Mouse (Mus musculus) liver, embryonic 12.5 days (tissue): Measurements from ENCODE around the gene Gm28043. TPM values are rescaled to one million over a fixed set of nuclear protein-coding genes. Genes with fewer than 3 reads are reported as not detected.
A peak's percentile ranks its signal among the peaks of the same experiment; 100 is the strongest.

Experiments
- ATAC-seq: fragments of 200-750 bp; cut with Nextera tagmentation; 2 replicates; pipeline ENCODE4 v1.8.0; 2017; ENCODE audit warnings: moderate number of reproducible peaks, mild to moderate bottlenecking, moderate library complexity
- H3K27ac ChIP-seq: fragments of 300-500 bp; sonication (generic); 2 replicates; pipeline ENCODE4 v1.5.1; 2016; ENCODE audit warnings: mild to moderate bottlenecking
- H3K27me3 ChIP-seq: fragments of 300-500 bp; sonication (generic); replicated peaks from 2 replicates; pipeline ENCODE4 v1.6.1; 2016; ENCODE audit warnings: mild to moderate bottlenecking, moderate library complexity
- H3K36me3 ChIP-seq: fragments of 300-500 bp; sonication (generic); 2 replicates; pipeline ENCODE4 v1.6.1; 2016; ENCODE audit warnings: mild to moderate bottlenecking, moderate library complexity
- H3K4me1 ChIP-seq: fragments of 300-500 bp; sonication (generic); 2 replicates; pipeline ENCODE4 v1.6.1; 2016
- H3K4me2 ChIP-seq: fragments of 300-500 bp; sonication (generic); 2 replicates; pipeline ENCODE4 v1.6.1; 2016; ENCODE audit warnings: mild to moderate bottlenecking, moderate library complexity
- H3K4me3 ChIP-seq: fragments of 300-500 bp; sonication (generic); 2 replicates; pipeline ENCODE4 v1.5.1; 2016; ENCODE audit warnings: mild to moderate bottlenecking, moderate library complexity
- H3K9ac ChIP-seq: fragments of 300-500 bp; sonication (generic); 2 replicates; pipeline ENCODE4 v1.6.1; 2016; ENCODE audit warnings: mild to moderate bottlenecking, moderate library complexity
- H3K9me3 ChIP-seq: fragments of 300-500 bp; sonication (generic); replicated peaks from 2 replicates; pipeline ENCODE4 v1.6.1; 2016; ENCODE audit warnings: mild to moderate bottlenecking, moderate library complexity
- WGBS: fragments of 180-500 bp; shearing (Covaris S2); methylation state at CpG from one replicate; pipeline ENCODE4 v1.1.7; 2016; ENCODE audit not compliant: insufficient replicate concordance; 5-methylcytosine and 5-hydroxymethylcytosine counted together
- polyA plus RNA-seq: library from polyadenylated mRNA; unstranded; fragments of >200 nt; fragmentation: Nextera tagmentation; extraction: Ambion mirVana; gene quantifications from 2 replicates; pipeline ENCODE4 v1.2.1, GENCODE M21; 2016

The Gm28043 gene
- polyA plus RNA-seq, 1 experiment from 2014 or later = 1.6 TPM

GRCm38 (mm10) chr17:29628946-29629345 is 14.3 kb downstream of the Gm28043 start:
- H3K27ac ChIP-seq = peak overlapping the region; percentile 69
- peaks cover 26% of the 10 kb centered on the region for H3K4me1 ChIP-seq
- H3K4me2 ChIP-seq = no peak overlapping the region
- no peak overlapping the region for H3K4me3 ChIP-seq
- no peak overlapping the region for H3K9ac ChIP-seq
- H3K9me3 ChIP-seq = no peaks in the 10 kb centered on the region
- no peaks in the 10 kb centered on the region for H3K27me3 ChIP-seq
- H3K36me3 ChIP-seq = peaks cover 99% of the 10 kb centered on the region
- WGBS = 83% methylated on average over 5 of the region's 5 CpGs
- no peak for ATAC-seq

- peak overlapping the region; percentile 45; the same call in 1 of the 2 replicates for H3K9ac ChIP-seq
- no peaks in the 10 kb centered on the region for H3K27me3 ChIP-seq
- H3K4me1 ChIP-seq = peaks cover 26% of the 10 kb centered on the region
- H3K4me3 ChIP-seq = no peak overlapping the region
- peaks cover 99% of the 10 kb centered on the region for H3K36me3 ChIP-seq
- peak overlapping the region; percentile 77 for H3K27ac ChIP-seq
- WGBS = 29% methylated on average over 5 of the region's 5 CpGs
- no peaks in the 10 kb centered on the region for H3K9me3 ChIP-seq
- H3K4me2 ChIP-seq = peak overlapping the region; percentile 47
- ATAC-seq = peak; percentile 89
Observed at GRCm38 (mm10) chr17:29629620-29630019, 14.9 kb downstream of the Gm28043 start.

DNA sequence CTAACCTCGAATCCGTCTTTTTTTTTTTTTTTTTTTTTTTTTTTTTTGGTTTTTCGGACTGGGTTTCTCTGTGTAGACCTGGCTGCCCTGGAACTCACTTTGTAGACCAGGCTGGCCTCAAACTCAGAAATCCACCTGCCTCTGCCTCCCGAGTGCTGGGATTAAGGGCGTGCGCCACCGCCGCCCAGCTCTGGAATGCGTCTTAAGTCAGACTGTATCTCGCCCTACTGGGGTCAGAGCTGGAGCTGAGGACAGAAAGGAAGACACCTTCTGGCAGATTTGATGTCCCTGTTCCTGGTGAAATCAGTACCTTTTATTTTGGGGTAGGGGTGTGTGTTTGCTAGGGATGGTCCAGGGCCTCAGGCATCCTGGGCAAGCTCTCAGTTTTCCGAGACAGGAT is 17.6 kb downstream of the Gm28043 start:
- Histone ChIP-seq H3K4me1 (peaks cover 47% of the 10 kb centered on the region), H3K27ac (no peak overlapping the region), H3K36me3 (peaks cover 99% of the 10 kb centered on the region), H3K27me3 (no peaks in the 10 kb centered on the region), H3K9ac (no peak overlapping the region), H3K9me3 (no peaks in the 10 kb centered on the region), H3K4me2 (no peak overlapping the region), H3K4me3 (no peak overlapping the region)
- no peak for ATAC-seq
- 89% methylated on average over 11 of the region's 11 CpGs for WGBS

- no peaks in the 10 kb centered on the region for H3K27me3 ChIP-seq
- H3K9me3 ChIP-seq = no peaks in the 10 kb centered on the region
- H3K27ac ChIP-seq = peak overlapping the region; percentile 32; the same call in 1 of the 2 replicates
- no peak for ATAC-seq
- H3K4me3 ChIP-seq = no peak overlapping the region
- no peak overlapping the region for H3K4me2 ChIP-seq
- peaks cover 97% of the 10 kb centered on the region for H3K36me3 ChIP-seq
- 86% methylated on average over 8 of the region's 8 CpGs for WGBS
- H3K9ac ChIP-seq = no peak overlapping the region
- peaks cover 40% of the 10 kb centered on the region for H3K4me1 ChIP-seq
Observed at GRCm38 (mm10) chr17:29635492-29635891, 20.8 kb downstream of the Gm28043 start.

DNA sequence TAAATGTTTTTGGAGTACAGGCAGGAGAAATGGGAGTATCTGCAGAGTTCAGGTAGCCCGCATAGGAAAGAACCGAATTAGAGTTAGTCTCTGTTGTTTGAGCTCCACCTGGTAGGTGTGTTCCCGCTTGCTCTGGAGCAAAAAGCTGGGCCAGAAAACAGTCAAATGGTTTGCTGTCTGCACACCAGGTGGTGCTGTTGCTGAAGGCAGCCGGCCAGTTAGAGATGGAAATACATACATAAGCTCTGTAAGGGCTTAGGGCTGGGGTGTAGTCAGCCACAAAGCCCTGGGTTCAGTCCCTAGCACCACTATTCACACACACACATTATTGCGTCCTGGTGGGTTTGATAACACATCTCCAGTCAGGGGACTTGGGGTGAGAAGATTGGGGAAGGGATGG is 21.4 kb downstream of the Gm28043 start:
- H3K4me1 ChIP-seq = peaks cover 40% of the 10 kb centered on the region
- H3K9ac ChIP-seq = no peak overlapping the region
- no peaks in the 10 kb centered on the region for H3K27me3 ChIP-seq
- no peak overlapping the region for H3K4me2 ChIP-seq
- H3K4me3 ChIP-seq = no peak overlapping the region
- peak overlapping the region; percentile 32; the same call in 1 of the 2 replicates for H3K27ac ChIP-seq
- 69% methylated on average over 5 of the region's 5 CpGs for WGBS
- no peaks in the 10 kb centered on the region for H3K9me3 ChIP-seq
- peaks cover 97% of the 10 kb centered on the region for H3K36me3 ChIP-seq
- no peak for ATAC-seq

DNA sequence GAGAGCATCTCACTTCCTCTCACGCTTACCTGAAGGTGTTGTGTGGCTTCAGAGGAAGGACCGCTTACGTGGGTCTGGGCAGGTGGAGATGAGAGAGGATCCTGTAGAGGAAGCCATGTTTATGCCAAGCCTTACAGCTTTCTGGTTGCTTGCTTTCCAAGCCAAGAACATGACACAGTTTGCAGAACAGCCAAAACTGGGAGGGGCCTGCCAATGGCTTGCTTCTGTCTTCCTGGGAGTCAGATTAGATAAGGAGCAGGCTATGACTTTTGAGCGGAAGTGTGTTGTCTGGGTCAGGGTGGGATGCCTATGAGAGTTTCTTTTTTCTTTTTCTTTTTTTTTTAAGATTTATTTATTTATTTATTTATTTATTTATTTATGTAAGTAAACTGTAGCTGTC is 22.7 kb downstream of the Gm28043 start:
- H3K27ac ChIP-seq = peak overlapping the region; percentile 73
- H3K36me3 ChIP-seq = peaks cover 97% of the 10 kb centered on the region
- ATAC-seq = peak; percentile 72
- H3K9me3 ChIP-seq = no peaks in the 10 kb centered on the region
- H3K9ac ChIP-seq = no peak overlapping the region
- H3K27me3 ChIP-seq = no peaks in the 10 kb centered on the region
- peaks cover 40% of the 10 kb centered on the region for H3K4me1 ChIP-seq
- peak overlapping the region; percentile 53 for H3K4me2 ChIP-seq
- 61% methylated on average over 4 of the region's 4 CpGs for WGBS
- H3K4me3 ChIP-seq = no peak overlapping the region

DNA sequence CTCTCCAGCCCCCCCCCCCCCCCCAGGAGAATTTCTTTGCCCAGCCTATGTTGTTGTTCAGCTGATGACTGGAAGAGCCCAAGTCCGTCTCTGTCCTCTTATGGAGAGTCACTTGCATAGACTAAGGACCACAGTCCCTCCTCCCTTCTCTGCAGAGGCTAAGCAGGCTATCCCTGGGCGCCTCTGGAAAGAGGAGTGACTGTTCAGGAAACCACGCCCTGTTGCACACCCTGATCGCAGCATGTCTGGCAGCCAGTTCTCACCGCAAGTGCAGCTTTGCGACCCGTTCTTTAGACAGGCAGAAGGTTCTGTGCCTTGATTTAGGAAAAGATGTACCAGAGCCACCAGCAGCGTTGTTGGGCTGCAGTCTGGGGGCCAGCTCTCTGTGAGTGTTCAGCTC is 23.2 kb downstream of the Gm28043 start:
- peaks cover 40% of the 10 kb centered on the region for H3K4me1 ChIP-seq
- 18% methylated on average over 8 of the region's 8 CpGs for WGBS
- H3K27me3 ChIP-seq = no peaks in the 10 kb centered on the region
- H3K4me3 ChIP-seq = no peak overlapping the region
- peak overlapping the region; percentile 53 for H3K4me2 ChIP-seq
- peaks cover 97% of the 10 kb centered on the region for H3K36me3 ChIP-seq
- H3K9me3 ChIP-seq = no peaks in the 10 kb centered on the region
- H3K9ac ChIP-seq = peak overlapping the region; percentile 28
- peak; percentile 85 for ATAC-seq
- H3K27ac ChIP-seq = peak overlapping the region; percentile 63

DNA sequence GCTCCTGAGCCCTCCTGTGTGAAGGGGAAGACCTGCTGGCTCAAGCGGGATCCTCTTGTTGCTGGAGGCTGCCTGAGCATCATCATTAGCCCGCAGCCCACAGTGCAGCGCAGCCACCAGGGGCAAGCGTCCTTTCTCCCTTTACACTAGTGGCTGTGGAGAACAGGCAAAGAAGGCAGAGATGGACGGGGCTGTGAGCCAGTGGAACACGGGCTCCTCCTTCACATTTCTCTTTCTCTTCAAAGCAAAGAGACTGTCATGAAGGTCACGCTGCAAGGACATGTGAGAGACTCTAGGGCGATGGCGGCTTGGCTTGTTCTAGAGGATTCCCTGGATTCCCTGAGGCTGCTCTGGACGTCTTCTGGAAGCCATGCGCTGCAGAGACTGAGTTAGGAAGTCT is 26.3 kb downstream of the Gm28043 start:
- Histone ChIP-seq H3K9ac (no peak overlapping the region), H3K4me1 (peaks cover 40% of the 10 kb centered on the region), H3K27ac (no peak overlapping the region), H3K4me2 (no peak overlapping the region), H3K9me3 (no peaks in the 10 kb centered on the region), H3K36me3 (peaks cover 79% of the 10 kb centered on the region), H3K4me3 (no peak overlapping the region), H3K27me3 (no peaks in the 10 kb centered on the region)
- ATAC-seq = no peak
- WGBS = 89% methylated on average over 11 of the region's 11 CpGs

GRCm38 (mm10) chr17:29642219-29642618 is 27.5 kb downstream of the Gm28043 start:
- Histone ChIP-seq H3K9me3 (no peaks in the 10 kb centered on the region), H3K4me3 (no peak overlapping the region), H3K36me3 (peaks cover 73% of the 10 kb centered on the region), H3K27ac (no peak overlapping the region), H3K4me1 (peaks cover 27% of the 10 kb centered on the region), H3K27me3 (no peaks in the 10 kb centered on the region), H3K9ac (no peak overlapping the region), H3K4me2 (no peak overlapping the region)
- WGBS = 79% methylated on average over 3 of the region's 3 CpGs
- no peak for ATAC-seq

DNA sequence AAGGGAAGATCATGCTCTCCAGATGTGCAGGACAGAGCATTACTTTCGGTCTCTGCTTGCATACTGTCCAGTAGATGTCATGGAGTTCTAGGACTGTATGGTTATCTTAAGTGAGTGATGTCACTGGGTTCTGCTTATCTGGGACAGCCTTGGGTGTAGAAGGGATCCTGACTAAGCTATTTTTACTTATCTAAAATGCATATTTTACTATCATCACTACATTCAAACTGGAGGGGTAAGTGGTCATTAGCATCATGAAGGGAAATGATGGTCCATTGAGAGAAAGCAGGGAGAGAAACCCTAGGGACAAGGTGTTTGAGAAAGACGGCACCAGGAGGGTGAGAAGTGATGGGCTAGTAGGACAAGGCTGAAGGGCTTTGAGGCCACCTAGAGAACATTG is 43.6 kb downstream of the Gm28043 start:
- Histone ChIP-seq H3K4me2 (peak overlapping the region; percentile 66), H3K27me3 (no peaks in the 10 kb centered on the region), H3K27ac (peak overlapping the region; percentile 99), H3K9me3 (no peaks in the 10 kb centered on the region), H3K4me3 (peak overlapping the region; percentile 59), H3K9ac (peak overlapping the region; percentile 79), H3K36me3 (peaks cover 25% of the 10 kb centered on the region), H3K4me1 (peaks cover 45% of the 10 kb centered on the region)
- peak; percentile 87 for ATAC-seq
- 21% methylated on average over 2 of the region's 2 CpGs for WGBS

DNA sequence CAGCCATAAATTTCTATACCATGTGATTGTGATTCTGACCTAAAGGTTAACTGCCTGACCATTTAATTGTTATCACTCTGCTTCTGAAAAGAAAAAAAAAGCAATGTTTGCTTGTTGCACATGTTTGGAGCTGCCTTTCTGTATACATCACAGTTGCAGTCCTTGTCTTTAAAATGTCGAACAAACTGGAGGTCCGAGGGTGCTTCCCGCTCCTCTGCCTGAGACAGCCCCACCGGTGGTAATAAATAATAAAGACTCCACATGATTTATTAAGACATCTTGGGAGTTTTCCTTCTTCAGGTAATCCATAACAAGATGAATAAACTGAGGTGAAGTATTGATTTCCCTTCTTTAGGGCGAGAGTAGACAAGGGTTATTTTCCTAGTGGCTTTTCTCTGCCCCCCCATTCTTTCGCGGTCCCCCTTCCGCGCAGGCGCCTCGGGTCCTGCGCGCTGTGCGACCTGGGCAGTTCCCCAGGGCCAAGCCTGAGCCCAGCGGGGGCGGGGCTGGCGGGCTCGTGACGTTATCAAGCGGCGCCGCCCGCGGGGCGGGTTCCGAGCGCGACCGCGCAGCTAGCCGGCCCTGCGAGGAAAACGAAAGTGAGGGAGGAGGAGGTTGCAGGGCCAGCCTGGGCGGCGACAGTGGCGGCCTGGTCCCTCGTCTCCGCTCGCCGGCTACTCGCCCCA is 45.5 kb downstream of the Gm28043 start, which contains the start of gene Cmtr1:
Gene Cmtr1, plus strand, starts transcription at position 520 of the 686 bp plus-strand sequence.
- H3K4me1 ChIP-seq = peaks cover 51% of the 10 kb centered on the region
- H3K9ac ChIP-seq = peak within 1 kb of the TSS; percentile 99
- H3K27ac ChIP-seq = peak within 1 kb of the TSS; percentile 99
- no peaks in the 10 kb centered on the region for H3K9me3 ChIP-seq
- H3K4me2 ChIP-seq = peak within 1 kb of the TSS; percentile 86
- peak; percentile 90 for ATAC-seq
- peaks cover 27% of the 10 kb centered on the region for H3K36me3 ChIP-seq
- WGBS = under 1% methylated on average over 32 of the region's 41 CpGs
- H3K4me3 ChIP-seq = peak within 1 kb of the TSS; percentile 96
- H3K27me3 ChIP-seq = no peaks in the 10 kb centered on the region

- under 1% methylated on average over 32 of the region's 41 CpGs for WGBS
- Histone ChIP-seq H3K4me1 (peaks cover 48% of the 10 kb centered on the region), H3K4me3 (peak overlapping the region; percentile 96), H3K27ac (peak overlapping the region; percentile 99), H3K27me3 (no peaks in the 10 kb centered on the region), H3K4me2 (peak overlapping the region; percentile 86), H3K9me3 (no peaks in the 10 kb centered on the region), H3K36me3 (peaks cover 33% of the 10 kb centered on the region), H3K9ac (peak overlapping the region; percentile 99)
- peak; percentile 62 for ATAC-seq
Observed at GRCm38 (mm10) chr17:29660762-29661391, 46.2 kb downstream of the Gm28043 start.
